Mouse (Mus musculus) layer of hippocampus, adult 18-20 months (tissue): ENCODE measurements around the gene Cby3. TPM values are rescaled to one million over a fixed set of nuclear protein-coding genes. Genes with fewer than 3 reads are reported as not detected.
"Not testable (repeated sequence)": the region's sequence is repeated elsewhere in the genome, so short reads cannot be mapped to it uniquely, and the experiment has no call there.

Experiments used
- DNase-seq, 2 experiments: peaks; one replicate each; pipeline ENCODE4 v3.0.0; 2022; ENCODE audit warnings: low spot score in 2 of 2
- long read RNA-seq: library from polyadenylated mRNA; stranded (forward); transcript quantifications from one replicate; pipeline ENCODE4 v2.0.0, GENCODE M21; 2021
- total RNA-seq, 2 experiments: library from RNA; stranded (reverse); gene quantifications; 2 replicates each; pipeline ENCODE4 v1.2.3; 2021

Gene Cby3
- total RNA-seq, result not detected
- long read RNA-seq, result 0 reads

DNA sequence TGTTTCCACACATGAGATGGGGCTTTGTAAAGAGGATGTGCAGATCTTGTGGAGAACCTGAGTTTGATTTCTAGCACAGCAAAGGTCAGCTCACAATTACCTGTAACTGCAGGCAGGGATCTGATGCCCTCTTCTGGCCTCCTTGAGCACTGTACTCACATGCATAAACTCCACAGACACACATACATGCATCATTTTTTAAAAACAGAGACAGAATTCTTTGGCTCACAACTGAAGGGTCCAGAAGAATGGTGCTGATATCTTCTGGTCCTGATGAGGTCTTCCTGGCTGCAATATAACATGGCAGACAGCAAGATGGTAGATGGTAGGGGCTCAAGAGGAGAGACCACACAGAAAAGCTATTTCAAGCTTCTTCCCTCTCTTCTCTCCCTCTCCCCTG, at the start of gene Cby3:
Cby3 (plus strand) TSS at position 301 of the 400 bp plus-strand sequence.
- DNase-seq, result no peak

DNA sequence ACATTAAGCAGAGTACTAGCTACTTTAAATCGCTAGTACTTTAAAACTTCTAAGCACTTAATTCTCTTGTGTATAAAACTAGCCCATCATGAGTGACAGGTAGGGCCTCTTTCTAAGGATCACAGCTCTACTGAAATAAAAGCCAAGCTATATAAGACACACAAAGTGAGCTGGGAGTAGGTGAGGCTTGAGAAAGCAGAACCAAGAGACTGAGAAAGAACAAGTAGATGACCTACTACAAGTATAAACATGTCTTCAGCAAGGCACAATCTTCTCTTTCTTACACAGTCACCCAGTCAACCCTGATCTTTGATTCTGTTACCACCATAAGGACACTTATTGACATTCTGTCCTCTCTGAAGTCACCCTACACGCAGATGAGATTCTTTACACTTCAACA, 41.5 kb upstream of the Cby3 start:
- DNase-seq, result no peak

DNA sequence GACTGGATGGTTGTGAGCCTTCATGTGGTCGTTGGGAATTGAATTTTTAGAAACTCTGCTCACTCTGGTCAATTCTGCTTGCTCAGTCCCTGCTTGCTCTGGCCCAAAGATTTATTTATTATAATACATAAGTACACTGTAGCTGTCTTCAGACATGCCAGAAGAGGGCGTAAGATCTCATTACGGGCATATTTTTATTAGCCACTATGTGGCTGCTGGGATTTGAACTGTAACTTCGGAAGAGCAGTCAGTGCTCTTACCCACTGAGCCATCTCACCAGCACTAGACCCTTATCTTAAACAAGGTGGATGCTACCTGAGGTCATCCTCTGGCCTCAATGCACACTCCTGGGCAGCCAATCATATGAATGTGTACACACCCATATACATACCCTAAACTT, 34.9 kb upstream of the Cby3 start:
- DNase-seq, result not testable (repeated sequence)

DNA sequence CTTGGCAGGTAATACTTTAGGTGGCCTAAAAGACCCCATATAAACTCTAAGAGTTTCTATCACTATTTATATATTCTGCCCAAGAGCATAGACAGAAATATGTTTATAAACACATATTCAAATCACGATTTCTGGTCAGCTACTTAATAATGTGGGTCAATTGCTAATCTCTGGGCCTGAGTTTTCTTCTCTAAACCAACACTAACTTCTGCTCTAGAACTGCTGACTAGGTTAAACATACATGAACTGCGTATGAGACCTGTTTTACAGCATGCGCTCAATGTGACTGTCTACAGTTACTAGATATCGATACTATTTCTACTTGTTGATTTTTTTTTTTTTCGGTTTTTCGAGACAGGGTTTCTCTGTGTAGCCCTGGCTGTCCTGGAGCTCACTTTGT, 33.0 kb upstream of the Cby3 start:
- DNase-seq, result no peak

DNA sequence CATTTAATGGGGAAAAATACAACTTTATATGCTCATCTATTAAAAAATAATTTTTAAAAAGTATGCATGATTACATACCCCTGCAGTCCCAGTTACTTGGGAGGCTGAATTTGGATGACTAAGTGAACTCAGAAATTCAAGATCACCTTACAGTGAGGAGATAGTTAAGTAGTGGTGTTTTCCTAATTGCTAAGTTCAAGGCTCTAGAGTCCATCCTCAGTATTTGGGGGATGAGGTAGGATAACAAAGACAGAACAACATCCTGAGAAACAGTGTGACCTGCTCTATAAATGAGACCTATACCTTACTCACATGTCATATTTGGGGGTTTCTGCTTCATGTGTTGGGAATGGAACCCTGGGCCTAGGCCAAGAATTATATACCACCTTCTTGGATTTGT, 31.9 kb upstream of the Cby3 start:
- DNase-seq, result no peak

DNA sequence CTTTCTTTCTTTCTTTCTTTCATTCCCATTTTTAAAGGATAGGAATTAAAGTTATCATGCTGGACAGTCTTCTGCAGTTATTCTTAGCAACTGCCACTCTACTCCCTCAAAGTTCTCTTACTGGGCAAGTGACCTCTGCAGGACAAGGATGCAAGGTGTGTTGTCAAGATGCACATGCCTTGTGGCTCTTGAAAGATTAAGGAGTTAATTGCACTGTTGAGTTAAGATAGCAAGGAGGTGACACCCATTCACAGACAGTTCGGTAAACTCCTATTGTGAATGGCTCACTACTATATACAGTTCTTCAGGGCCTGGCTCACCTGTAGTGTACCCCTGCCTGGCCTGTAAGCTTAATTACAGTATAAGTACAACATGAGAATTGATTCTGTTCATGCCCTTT, 30.4 kb upstream of the Cby3 start:
- DNase-seq, result no peak

DNA sequence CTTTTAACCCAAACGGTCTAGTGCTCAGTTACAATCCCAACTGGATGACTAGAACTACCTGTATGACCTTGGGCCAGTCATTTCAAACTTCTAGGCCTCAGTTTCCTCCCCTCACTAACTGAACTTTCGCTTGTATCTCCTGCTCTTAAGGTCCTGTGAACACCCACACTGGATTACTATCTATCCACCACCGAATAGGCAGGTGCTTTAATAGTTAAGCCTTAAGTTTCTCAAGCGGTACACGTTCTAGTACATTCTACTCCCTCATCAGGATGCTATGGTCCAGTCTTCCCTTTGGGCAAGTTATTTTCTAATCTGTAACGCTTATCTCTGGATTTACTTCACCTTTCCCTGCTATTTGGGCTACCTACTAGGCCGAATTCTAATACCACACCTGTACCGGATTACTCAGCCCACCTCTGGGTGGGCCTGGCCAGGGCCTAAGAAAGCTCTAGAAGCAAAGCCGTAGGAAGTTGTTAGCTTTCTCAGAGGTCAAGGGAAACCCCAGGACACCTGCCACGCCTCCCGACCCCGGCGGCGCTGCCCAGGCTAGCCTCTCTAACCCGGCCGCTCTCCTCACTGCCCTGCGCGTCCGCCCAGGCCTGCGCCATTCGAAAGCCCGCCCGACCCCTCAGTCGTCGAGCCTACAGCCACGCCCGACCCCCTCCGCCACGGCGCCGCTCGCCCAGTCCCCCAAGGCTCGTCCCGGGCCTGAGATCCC, 29.4 kb upstream of the Cby3 start:
- DNase-seq, result no peak

DNA sequence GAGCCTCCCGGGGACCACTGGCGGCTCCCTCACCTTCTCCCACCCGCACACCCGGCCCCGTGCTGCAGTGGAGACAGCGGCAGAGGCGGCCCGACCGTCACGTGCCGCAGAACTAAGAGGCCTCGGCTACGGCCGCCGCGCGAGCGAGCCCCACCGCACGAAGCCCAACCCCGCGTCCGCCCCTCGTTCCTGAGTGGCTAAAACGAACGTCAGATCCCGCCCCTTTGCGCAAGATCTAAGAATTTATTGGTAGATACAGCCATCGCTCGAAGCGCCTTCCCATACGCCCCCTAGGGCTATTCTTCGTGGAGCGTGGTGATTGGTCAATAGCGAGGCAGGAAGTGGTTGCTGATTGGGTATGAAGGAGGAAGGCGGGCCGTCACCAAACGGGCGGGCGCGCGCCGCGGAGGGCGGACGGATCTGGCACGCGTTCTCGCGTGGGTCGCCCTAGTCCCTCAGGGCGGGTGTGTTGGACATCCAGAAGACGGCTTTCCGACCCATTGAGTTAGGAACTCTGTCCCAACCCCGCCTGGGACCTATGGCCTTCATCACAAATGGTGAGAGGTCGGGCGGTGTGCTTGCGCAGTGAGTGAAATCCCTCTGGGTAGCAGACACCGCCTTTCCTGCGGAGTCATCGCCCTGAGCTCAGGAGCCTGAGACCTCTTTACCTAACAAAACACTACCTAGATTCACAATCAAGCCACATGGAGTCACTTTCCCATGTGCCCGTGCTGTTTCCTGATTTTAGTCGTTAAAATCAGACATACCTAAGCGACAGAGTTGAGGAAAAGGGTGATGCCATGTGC, 28.6 kb upstream of the Cby3 start, which contains the start of gene Canx:
Canx (minus strand) TSS at position 178 of the 806 bp plus-strand sequence.
- DNase-seq, result peak; percentile 99 to 100

DNA sequence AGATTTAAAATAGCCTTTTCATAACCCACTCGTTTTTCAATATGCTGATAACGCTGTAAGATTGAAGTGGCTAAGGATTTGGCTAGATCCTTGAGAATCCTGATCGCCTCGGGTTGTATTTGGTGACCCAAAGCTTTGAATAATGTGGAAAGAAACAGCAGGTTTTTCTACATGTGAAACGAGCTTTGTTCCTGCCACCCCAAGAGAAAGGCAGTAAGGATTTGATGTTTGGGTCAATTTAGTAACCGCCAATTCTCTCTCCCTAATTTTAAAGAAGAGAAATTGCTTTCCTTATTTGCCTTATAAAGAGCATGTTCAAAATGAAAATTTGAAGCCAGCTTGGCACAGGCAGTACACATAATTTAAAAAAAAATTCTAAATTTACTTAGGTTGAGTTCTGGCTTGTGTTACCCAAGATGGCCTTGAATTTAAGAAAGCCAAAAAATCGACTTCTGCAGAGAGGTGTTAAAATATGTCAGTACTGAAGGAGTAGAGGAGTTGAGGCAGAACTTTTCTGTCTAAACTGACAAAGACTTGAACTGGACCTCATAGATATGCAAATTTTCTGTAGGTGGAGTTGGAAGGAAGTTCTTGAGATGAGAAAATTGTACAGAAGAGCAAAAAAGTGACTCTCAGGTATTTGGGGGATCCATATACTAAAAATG, 27.8 kb upstream of the Cby3 start:
- DNase-seq, result no peak

DNA sequence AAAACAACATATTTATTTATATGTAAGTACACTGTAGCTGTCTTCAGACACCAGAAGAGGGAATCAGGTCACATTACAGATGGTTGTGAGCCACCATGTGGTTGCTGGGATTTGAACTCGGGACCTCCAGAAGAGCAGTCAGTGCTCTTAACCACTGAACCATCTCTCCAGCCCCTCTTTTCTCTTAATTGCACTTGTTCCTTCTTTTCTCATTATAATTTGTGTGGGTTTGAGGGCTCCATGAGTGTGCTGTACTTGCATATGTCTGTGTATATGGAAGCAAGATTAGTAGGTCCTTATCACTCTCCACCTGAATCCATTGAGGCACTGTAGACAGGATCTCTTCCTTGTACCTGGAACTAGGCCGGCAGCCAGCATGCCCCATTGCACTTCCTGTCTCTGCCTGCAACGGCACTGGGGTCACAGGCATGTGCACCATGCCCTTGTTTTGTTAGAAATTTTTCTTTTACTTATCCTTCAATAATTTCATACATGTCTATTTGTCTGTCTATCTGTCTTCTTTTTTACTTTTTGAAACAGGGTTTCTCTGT, 26.1 kb upstream of the Cby3 start:
- no peak for DNase-seq

DNA sequence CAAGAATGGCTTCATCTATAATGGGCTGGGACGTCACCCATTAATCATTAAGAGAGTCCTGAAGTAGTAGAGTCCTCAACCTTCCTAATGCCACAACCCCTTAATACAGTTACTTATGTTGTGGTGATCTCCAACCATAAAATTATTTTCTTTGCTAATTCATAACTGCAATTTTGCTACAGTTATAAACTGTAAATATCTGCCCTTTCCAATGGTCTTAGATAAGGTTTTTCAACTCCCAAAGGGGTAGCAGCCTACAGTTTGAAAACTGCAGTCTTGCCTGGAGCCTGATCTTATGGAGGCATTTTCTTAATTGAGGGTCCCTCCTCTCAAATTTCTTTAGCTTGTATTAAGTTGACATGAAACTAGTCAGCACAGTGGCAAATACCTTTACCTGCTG, 24.9 kb upstream of the Cby3 start:
- no peak for DNase-seq

DNA sequence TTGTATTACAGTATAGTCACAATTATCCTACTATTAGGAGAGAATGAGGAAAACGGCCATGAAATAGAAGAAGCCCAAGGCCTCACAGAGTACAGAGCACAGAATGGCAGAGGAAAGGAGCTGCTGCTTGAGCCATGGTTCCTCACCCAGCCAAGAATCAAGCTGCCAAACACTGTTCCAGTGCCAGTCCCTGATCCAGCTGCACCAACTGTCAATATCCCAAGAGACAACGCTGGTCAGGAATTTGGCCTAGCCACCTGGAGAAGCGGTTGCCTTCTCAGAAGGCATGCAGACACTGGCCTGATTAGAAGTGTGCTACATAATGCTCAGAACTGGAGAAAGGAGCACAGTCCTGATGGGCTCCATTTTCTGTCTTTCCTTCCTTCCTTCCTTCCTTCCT, 21.1 kb upstream of the Cby3 start:
- DNase-seq, result no peak

DNA sequence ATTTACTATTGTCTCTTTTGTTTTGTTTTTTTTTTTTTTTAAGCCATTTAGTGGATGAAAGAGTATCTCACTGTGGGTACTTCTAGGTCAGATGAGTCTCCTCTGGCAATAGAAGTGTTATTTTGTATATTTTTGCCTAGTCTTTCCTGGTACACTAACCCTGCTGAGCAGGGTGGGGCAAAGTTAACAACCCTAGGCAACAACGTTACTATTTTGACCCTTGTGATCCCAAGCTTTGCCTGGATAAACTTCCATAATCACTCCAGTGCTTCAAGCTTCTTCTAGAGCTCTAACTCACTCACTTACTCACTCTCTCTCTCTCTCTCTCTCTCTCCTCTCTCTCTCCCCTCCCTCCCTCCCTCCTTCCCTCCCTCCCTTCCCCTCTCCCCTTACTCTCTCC, 18.1 kb upstream of the Cby3 start:
- DNase-seq, result no peak

DNA sequence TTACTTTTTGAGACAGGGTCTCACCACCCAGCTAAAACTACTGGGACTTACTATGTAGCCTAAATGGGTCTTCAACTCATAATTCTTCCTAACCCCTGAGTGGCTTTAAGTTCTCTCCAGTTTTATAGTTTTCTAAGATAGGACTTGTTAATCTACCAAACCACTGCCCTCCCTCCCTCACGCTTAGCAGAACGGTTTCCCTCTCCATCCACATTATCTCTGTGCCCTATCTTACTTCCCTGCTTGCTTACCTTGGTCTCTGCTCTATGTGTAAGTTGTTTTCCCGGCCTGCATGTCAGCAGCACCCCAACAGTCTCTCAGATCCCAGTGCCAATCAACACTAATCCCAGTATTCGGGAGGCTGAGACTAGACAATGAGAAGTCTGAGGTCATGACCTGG, 17.4 kb upstream of the Cby3 start:
- no peak for DNase-seq

DNA sequence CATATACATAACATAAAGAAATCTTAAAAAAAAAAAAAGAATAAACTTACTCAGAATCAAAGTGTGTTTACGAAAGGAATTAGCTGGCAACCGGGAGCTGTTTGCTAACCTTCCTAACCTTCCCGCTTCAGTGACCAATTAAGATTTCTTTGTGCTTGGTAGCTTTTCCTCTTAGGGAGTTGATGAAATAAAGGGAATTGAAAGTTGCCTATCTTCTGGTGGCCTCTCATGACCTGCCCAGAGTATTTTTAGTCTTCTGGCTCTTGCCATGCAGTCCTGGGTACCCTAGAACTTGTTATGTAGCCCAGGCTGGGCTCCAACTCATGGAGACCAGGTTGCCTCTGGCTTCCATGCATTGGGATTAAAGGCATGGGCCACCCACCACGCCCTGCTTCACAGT, 8.8 kb upstream of the Cby3 start:
- DNase-seq, result no peak

DNA sequence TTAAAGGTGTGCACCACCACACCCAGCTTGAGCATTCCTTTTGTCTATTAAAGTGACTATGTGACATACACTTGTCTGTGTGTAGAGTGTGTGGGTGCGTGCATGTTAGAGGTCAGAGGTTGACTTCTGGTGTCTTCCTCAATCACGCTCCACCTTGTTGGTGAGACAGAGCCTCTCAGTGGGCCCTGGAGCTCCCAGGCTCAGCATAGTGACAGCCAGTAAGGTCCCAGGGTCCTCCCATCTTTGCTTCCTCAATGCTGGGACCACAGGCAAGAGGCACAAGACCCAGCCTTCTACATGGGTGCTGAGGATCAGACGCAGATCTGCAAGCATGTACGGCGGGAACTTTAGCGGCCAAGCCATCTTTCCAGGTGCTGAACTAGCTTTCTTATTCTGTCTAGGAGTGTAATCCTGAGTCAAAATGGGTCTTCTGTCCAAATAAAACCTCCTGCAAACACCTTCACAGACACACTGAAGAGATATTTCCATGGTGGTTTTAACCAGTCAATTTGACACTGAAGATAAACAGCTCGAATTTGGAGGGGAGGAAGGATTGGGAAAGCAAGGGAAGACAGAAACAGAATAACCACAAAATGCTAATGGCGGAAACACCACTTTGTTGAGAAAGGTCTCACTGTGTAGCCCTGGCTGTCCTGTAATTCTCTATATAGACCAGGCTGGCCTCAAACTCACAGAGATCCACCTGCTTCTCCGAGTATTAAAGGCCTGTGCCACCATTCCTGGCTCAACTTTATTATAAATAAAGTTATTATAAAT, 7.8 kb upstream of the Cby3 start:
- no peak for DNase-seq

DNA sequence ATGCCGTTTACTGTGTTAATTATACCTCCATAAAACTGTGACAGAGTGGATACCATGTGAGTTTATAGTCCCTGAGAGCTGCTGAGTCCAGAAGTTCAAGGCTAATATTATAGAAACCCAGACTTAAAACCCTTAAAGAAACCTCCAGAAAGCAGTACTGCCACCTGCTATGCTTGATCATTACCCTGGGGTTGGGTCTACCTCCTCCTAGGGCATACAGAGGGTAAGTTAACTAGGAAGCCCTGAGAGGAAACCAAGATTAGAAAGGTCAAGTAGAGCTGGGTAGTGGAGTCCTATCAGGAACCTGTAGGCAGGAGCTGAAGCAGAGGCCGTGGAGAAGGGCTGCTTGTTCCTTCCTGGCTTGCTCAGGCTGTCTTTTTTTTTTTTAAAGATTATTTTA, 2.1 kb upstream of the Cby3 start:
- no peak for DNase-seq

DNA sequence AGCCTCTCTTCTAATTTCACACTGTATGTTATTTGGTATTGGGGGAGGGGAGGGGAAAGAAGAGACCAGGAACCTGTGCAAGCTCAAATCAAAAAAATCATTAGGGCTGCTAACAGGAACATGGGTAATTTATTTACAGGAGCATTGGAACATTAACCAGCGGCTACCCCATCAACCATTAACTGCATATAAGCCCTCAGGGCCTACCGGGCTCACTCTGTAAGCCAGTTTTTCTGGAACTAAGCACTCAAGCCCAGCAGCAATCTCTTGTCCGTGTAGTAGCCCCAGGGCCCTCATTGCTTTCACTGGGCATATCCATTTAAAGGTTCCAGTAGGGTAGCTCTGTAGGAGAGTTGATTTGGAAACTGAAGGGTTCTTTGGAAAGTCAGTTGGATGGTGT, 589 bp downstream of the Cby3 start:
- DNase-seq, result no peak

DNA sequence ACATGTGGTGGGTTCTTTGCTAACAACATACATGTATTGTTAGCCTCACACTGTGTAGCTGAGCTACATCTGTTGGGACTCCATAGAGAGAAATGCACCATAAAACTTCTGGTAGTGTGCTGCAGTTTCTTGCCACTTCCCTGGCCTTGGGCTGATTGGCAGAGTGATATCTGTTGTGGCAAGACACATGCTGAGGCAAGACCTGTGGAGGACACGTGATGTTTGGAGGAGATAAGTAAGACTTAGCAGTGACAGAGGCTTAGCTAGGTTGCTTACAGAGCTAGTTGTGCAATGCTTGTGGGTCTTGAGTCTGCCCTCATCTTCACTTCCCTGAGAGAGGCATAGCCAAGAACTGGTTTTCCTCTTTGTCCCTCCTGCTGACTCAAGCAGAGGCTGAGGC, 1.1 kb downstream of the Cby3 start:
- DNase-seq, result no peak

DNA sequence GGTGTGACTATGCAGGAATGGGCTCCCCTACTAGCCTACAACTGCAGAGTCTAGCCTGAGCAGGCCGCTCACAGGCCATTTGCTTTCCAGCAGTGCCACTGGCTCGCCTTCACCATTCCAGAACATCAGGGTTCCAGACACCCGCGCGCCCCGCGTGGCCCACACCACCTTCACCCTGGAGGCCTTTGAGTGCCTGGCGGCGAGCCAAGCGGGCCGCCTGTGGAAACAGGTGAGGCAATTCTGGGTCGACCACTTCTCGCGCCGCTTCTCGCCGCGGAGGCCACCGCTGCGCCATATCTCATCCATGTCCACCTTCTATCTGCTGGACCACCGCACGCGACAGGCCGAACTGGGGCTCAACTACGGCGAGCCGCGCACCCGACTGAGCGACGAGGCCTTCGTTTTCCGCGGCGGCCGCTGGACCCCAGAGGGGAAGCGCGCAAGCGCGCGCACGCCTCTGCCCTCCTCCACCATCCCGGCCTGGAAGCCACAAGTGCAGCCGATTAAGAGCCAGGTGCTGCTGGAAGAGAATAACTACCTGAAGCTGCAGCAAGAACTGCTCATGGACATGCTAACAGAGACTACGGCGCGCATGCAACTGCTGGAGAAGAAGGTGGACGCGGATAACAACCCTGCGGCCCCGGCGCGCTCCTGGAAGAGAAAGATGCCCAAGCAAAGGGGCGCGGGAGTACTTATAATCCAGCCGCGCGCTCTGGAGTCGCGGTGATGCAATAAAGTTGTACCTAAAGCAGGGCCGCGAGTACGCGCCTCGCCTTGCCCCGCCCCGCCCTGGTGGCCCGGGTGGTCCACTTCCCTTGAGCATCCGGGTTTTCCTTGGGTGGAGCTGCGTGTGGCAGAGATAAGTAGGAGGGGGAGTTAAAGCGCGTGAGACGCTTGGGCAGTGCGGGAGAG, 4.9 kb downstream of the Cby3 start:
- DNase-seq, result peak; percentile 43 to 72
